Mouse (Mus musculus) kidney, adult 2 months (tissue): ENCODE data around the gene Dagla. TPM values are rescaled to one million over a fixed set of nuclear protein-coding genes. Genes with fewer than 3 reads are reported as not detected.
A peak's percentile ranks its signal among the peaks of the same experiment; 100 is the strongest.

Experiments
- DNase-seq: peaks from one replicate; pipeline ENCODE4 v3.0.0; 2021
- H3K27ac ChIP-seq: fragments of 200-500 bp; 2 replicates; pipeline ENCODE4 v1.5.1; 2012; ENCODE audit warnings: low read depth, low read length, control low read depth, inconsistent platforms; ENCODE audit not compliant: insufficient read depth
- H3K27me3 ChIP-seq: fragments of 200-500 bp; replicated peaks from 2 replicates; pipeline ENCODE4 v1.6.1; 2012; ENCODE audit warnings: mild to moderate bottlenecking, moderate library complexity, low read length, inconsistent platforms; ENCODE audit not compliant: control insufficient read depth, insufficient read depth
- H3K36me3 ChIP-seq: fragments of 200-500 bp; 2 replicates; pipeline ENCODE4 v1.6.1; 2012; ENCODE audit warnings: mild to moderate bottlenecking, moderate library complexity, low read length, inconsistent platforms; ENCODE audit not compliant: control insufficient read depth, insufficient read depth
- H3K4me1 ChIP-seq: fragments of 200-500 bp; 2 replicates; pipeline ENCODE4 v1.6.1; 2011; ENCODE audit warnings: low read length; ENCODE audit not compliant: control insufficient read depth, insufficient read depth
- H3K4me3 ChIP-seq: fragments of 200-500 bp; 2 replicates; pipeline ENCODE4 v1.5.1; 2011; ENCODE audit warnings: mild to moderate bottlenecking, low read depth, low read length, control low read depth; ENCODE audit not compliant: insufficient read depth
- CTCF ChIP-seq: fragments of 200-500 bp; conservative IDR thresholded peaks from 2 replicates; pipeline ENCODE4 v1.5.1; 2011; ENCODE audit warnings: low read depth, mild to moderate bottlenecking, control low read depth, low read length, moderate library complexity, mixed read lengths; ENCODE audit not compliant: insufficient read depth, insufficient read length
- POLR2A ChIP-seq: fragments of 200-500 bp; IDR thresholded peaks from one replicate; pipeline ENCODE4 v1.6.1; 2011; ENCODE audit warnings: low read depth, low read length, control low read depth
- WGBS: fragments of 180-500 bp; shearing (Covaris S2); methylation state at CpG from one replicate; pipeline ENCODE4 v1.1.7; 2018; 5-methylcytosine and 5-hydroxymethylcytosine counted together
- polyA plus RNA-seq: library from polyadenylated mRNA; depleted of rRNA; stranded (reverse); fragments of >200 nt; gene quantifications from 2 replicates; pipeline ENCODE4 v1.2.3, GENCODE M21; 2012

Gene Dagla
- polyA plus RNA-seq, 1 experiment = 7.0 TPM

- no peaks in the 10 kb centered on the region for H3K27me3 ChIP-seq
- TF ChIP-seq POLR2A (no peak), CTCF (no peak)
- no peaks in the 10 kb centered on the region for H3K36me3 ChIP-seq
- no peak overlapping the region for H3K4me3 ChIP-seq
- H3K27ac ChIP-seq = no peak overlapping the region
- no peak for DNase-seq
- H3K4me1 ChIP-seq = no peaks in the 10 kb centered on the region
- WGBS = 79% methylated on average over 5 of the region's 5 CpGs
Observed at GRCm38 (mm10) chr19:10323860-10324259, 19.2 kb upstream of the Dagla start.

GRCm38 (mm10) chr19:10323362-10323837 is 18.7 kb upstream of the Dagla start:
- 12% methylated on average over 9 of the region's 9 CpGs for WGBS
- no peak for TF ChIP-seq CTCF
- TF ChIP-seq POLR2A = no peak
- H3K36me3 ChIP-seq = no peaks in the 10 kb centered on the region
- H3K4me1 ChIP-seq = no peaks in the 10 kb centered on the region
- peak; percentile 48 for DNase-seq
- H3K27ac ChIP-seq = no peak overlapping the region
- H3K4me3 ChIP-seq = no peak overlapping the region
- H3K27me3 ChIP-seq = no peaks in the 10 kb centered on the region

GRCm38 (mm10) chr19:10317795-10318194 is 13.1 kb upstream of the Dagla start:
- Histone ChIP-seq H3K36me3 (no peaks in the 10 kb centered on the region), H3K4me1 (no peaks in the 10 kb centered on the region), H3K4me3 (no peak overlapping the region), H3K27ac (no peak overlapping the region), H3K27me3 (no peaks in the 10 kb centered on the region)
- DNase-seq = no peak
- no peak for TF ChIP-seq POLR2A
- TF ChIP-seq CTCF = no peak
- WGBS = 47% methylated on average over 4 of the region's 4 CpGs

GRCm38 (mm10) chr19:10317358-10317757 is 12.7 kb upstream of the Dagla start:
- TF ChIP-seq POLR2A (no peak), CTCF (no peak)
- no peaks in the 10 kb centered on the region for H3K36me3 ChIP-seq
- H3K27me3 ChIP-seq = no peaks in the 10 kb centered on the region
- DNase-seq = no peak
- H3K4me3 ChIP-seq = no peak overlapping the region
- H3K4me1 ChIP-seq = no peaks in the 10 kb centered on the region
- no peak overlapping the region for H3K27ac ChIP-seq
- WGBS = 47% methylated on average over 2 of the region's 2 CpGs

- 29% methylated on average over 4 of the region's 4 CpGs for WGBS
- DNase-seq = no peak
- H3K27ac ChIP-seq = no peak overlapping the region
Observed at GRCm38 (mm10) chr19:10316956-10317355, 12.3 kb upstream of the Dagla start.

GRCm38 (mm10) chr19:10312072-10312471 is 7.4 kb upstream of the Dagla start:
- H3K4me1 ChIP-seq = no peaks in the 10 kb centered on the region
- no peaks in the 10 kb centered on the region for H3K27me3 ChIP-seq
- H3K4me3 ChIP-seq = no peak overlapping the region
- TF ChIP-seq CTCF (no peak), POLR2A (no peak)
- 42% methylated on average over 8 of the region's 8 CpGs for WGBS
- H3K27ac ChIP-seq = no peak overlapping the region
- H3K36me3 ChIP-seq = no peaks in the 10 kb centered on the region
- no peak for DNase-seq

More at GRCm38 (mm10) chr19:10316956-10317355, 12.3 kb upstream of the Dagla start:
- no peak overlapping the region for H3K4me3 ChIP-seq
- no peak for TF ChIP-seq CTCF
- no peak for TF ChIP-seq POLR2A
- no peaks in the 10 kb centered on the region for H3K36me3 ChIP-seq
- H3K27me3 ChIP-seq = no peaks in the 10 kb centered on the region
- no peaks in the 10 kb centered on the region for H3K4me1 ChIP-seq

- Histone ChIP-seq H3K4me1 (no peaks in the 10 kb centered on the region), H3K27me3 (no peaks in the 10 kb centered on the region), H3K27ac (no peak overlapping the region), H3K36me3 (no peaks in the 10 kb centered on the region), H3K4me3 (no peak overlapping the region)
- DNase-seq = no peak
- 43% methylated on average over 2 of the region's 2 CpGs for WGBS
- TF ChIP-seq POLR2A (no peak), CTCF (no peak)
Observed at GRCm38 (mm10) chr19:10308990-10309389, 4.3 kb upstream of the Dagla start.
